Mouse (Mus musculus) C2C12 (cell line): Measurements from ENCODE around the gene Angpt4.

ENCODE experiments used
- CTCF ChIP-seq: IDR thresholded peaks from one replicate; pipeline ENCODE4 v1.5.1; 2011; ENCODE audit not compliant: control insufficient read depth, insufficient read depth, insufficient read length
- FOSL1 ChIP-seq: IDR thresholded peaks from one replicate; pipeline ENCODE4 v1.8.0; 2011; ENCODE audit warnings: mild to moderate bottlenecking, low read length; ENCODE audit not compliant: poor library complexity, insufficient read depth, severe bottlenecking
- MAX ChIP-seq: IDR thresholded peaks from one replicate; pipeline ENCODE4 v1.6.1; 2011; ENCODE audit warnings: mild to moderate bottlenecking, control low read depth
- MYOD1 ChIP-seq: IDR thresholded peaks from one replicate; pipeline ENCODE4 v1.6.1; 2011; ENCODE audit warnings: low read depth; ENCODE audit not compliant: control insufficient read depth, insufficient read length
- MYOG ChIP-seq: IDR thresholded peaks from one replicate; pipeline ENCODE4 v1.6.1; 2011; ENCODE audit not compliant: control insufficient read depth, insufficient read length; ENCODE audit errors: extremely low read depth

GRCm38 (mm10) chr2:151973595-151974562, 62.9 kb downstream of the Angpt4 start:
- TF ChIP-seq CTCF, result peak; percentile 15
- no peak for TF ChIP-seq MAX
- TF ChIP-seq MYOD1, result peak; percentile 30
- no peak for TF ChIP-seq MYOG
- peak; percentile 41 for TF ChIP-seq FOSL1
